Mouse (Mus musculus): ENCODE data around the gene Scamp1. TPM values are rescaled to one million over a fixed set of nuclear protein-coding genes. Genes with fewer than 3 reads are reported as not detected.
A peak's percentile ranks its signal among the peaks of the same experiment; 100 is the strongest.

Scamp1 gene
- polyA plus RNA-seq, 1 experiment = 15.8 TPM

- peaks cover 2% of the 10 kb centered on the region for H3K4me1 ChIP-seq (ENCODE audit: control insufficient read depth, insufficient read depth, low read length)
- H3K27ac ChIP-seq (ENCODE audit: control insufficient read depth, insufficient read depth, low read depth, low read length, poor library complexity) = 0 out of 2 replicates have a peak overlapping the region, but pooled peaks have one; percentile 5
- 30% methylated on average over 6 of the region's 6 CpGs for WGBS
- no peak for TF ChIP-seq CTCF (IDR thresholded peaks at IDR 0.05; ENCODE audit: control insufficient read depth, insufficient read depth, low read length)
- TF ChIP-seq POLR2A (IDR thresholded peaks at IDR 0.05; ENCODE audit: borderline replicate concordance, control insufficient read depth, low read depth, low read length) = no peak
- H3K4me3 ChIP-seq (replicated peaks; ENCODE audit: control insufficient read depth, low read depth, low read length) = peak overlapping the region; percentile 34
Measured at GRCm38 (mm10) chr13:94175379-94176050, 110.1 kb downstream of the Scamp1 start.

GRCm38 (mm10) chr13:94174577-94175279 is 110.9 kb downstream of the Scamp1 start:
- TF ChIP-seq CTCF (IDR thresholded peaks at IDR 0.05; ENCODE audit: control insufficient read depth, insufficient read depth, low read length) (no peak), POLR2A (IDR thresholded peaks at IDR 0.05; ENCODE audit: borderline replicate concordance, control insufficient read depth, low read depth, low read length) (no peak)

GRCm38 (mm10) chr13:94173633-94174576 is 111.8 kb downstream of the Scamp1 start:
- H3K27ac ChIP-seq (ENCODE audit: control insufficient read depth, insufficient read depth, low read depth, low read length, poor library complexity) = peak overlapping the region; percentile 28
- H3K4me1 ChIP-seq (ENCODE audit: control insufficient read depth, insufficient read depth, low read length) = peaks cover 2% of the 10 kb centered on the region
- WGBS = 1% methylated on average over 55 of the region's 55 CpGs
- no peak for TF ChIP-seq CTCF (IDR thresholded peaks at IDR 0.05; ENCODE audit: control insufficient read depth, insufficient read depth, low read length)
- H3K4me3 ChIP-seq (replicated peaks; ENCODE audit: control insufficient read depth, low read depth, low read length) = peak overlapping the region; percentile 78

More at GRCm38 (mm10) chr13:94174577-94175279, 110.9 kb downstream of the Scamp1 start:
- 5% methylated on average over 16 of the region's 16 CpGs for WGBS
- Histone ChIP-seq H3K4me1 (ENCODE audit: control insufficient read depth, insufficient read depth, low read length) (peaks cover 2% of the 10 kb centered on the region), H3K4me3 (replicated peaks; ENCODE audit: control insufficient read depth, low read depth, low read length) (peak overlapping the region; percentile 78), H3K27ac (ENCODE audit: control insufficient read depth, insufficient read depth, low read depth, low read length, poor library complexity) (0 out of 2 replicates have a peak overlapping the region, but pooled peaks have one; percentile 5)

- no peak overlapping the region for H3K4me3 ChIP-seq (replicated peaks; ENCODE audit: control insufficient read depth, low read depth, low read length)
- peaks cover 2% of the 10 kb centered on the region for H3K4me1 ChIP-seq (ENCODE audit: control insufficient read depth, insufficient read depth, low read length)
- WGBS = 79% methylated on average over 15 of the region's 15 CpGs
- H3K27ac ChIP-seq (ENCODE audit: control insufficient read depth, insufficient read depth, low read depth, low read length, poor library complexity) = no peak overlapping the region; the same call in 1 of the 2 replicates
- TF ChIP-seq POLR2A (IDR thresholded peaks at IDR 0.05; ENCODE audit: borderline replicate concordance, control insufficient read depth, low read depth, low read length) = no peak
- no peak for TF ChIP-seq CTCF (IDR thresholded peaks at IDR 0.05; ENCODE audit: control insufficient read depth, insufficient read depth, low read length)
Measured at GRCm38 (mm10) chr13:94172533-94173310, 112.9 kb downstream of the Scamp1 start.

GRCm38 (mm10) chr13:94171612-94172011 is 114.0 kb downstream of the Scamp1 start:
- 33% methylated on average over 5 of the region's 5 CpGs for WGBS
- Histone ChIP-seq H3K27ac (ENCODE audit: control insufficient read depth, insufficient read depth, low read depth, low read length, poor library complexity) (no peak overlapping the region), H3K4me1 (ENCODE audit: control insufficient read depth, insufficient read depth, low read length) (peaks cover 2% of the 10 kb centered on the region), H3K4me3 (replicated peaks; ENCODE audit: control insufficient read depth, low read depth, low read length) (no peak overlapping the region)
- no peak for TF ChIP-seq POLR2A (IDR thresholded peaks at IDR 0.05; ENCODE audit: borderline replicate concordance, control insufficient read depth, low read depth, low read length)
- TF ChIP-seq CTCF (IDR thresholded peaks at IDR 0.05; ENCODE audit: control insufficient read depth, insufficient read depth, low read length) = no peak

GRCm38 (mm10) chr13:94169325-94169916 is 116.2 kb downstream of the Scamp1 start:
- H3K4me3 ChIP-seq (replicated peaks; ENCODE audit: control insufficient read depth, low read depth, low read length) = no peak overlapping the region
- 47% methylated on average over 6 of the region's 6 CpGs for WGBS
- peaks cover 2% of the 10 kb centered on the region for H3K4me1 ChIP-seq (ENCODE audit: control insufficient read depth, insufficient read depth, low read length)
- no peak for TF ChIP-seq POLR2A (IDR thresholded peaks at IDR 0.05; ENCODE audit: borderline replicate concordance, control insufficient read depth, low read depth, low read length)
- TF ChIP-seq CTCF (IDR thresholded peaks at IDR 0.05; ENCODE audit: control insufficient read depth, insufficient read depth, low read length) = no peak
- H3K27ac ChIP-seq (ENCODE audit: control insufficient read depth, insufficient read depth, low read depth, low read length, poor library complexity) = no peak overlapping the region

- Histone ChIP-seq H3K4me1 (ENCODE audit: control insufficient read depth, insufficient read depth, low read length) (peaks cover 2% of the 10 kb centered on the region), H3K4me3 (replicated peaks; ENCODE audit: control insufficient read depth, low read depth, low read length) (no peak overlapping the region), H3K27ac (ENCODE audit: control insufficient read depth, insufficient read depth, low read depth, low read length, poor library complexity) (no peak overlapping the region)
- TF ChIP-seq CTCF (IDR thresholded peaks at IDR 0.05; ENCODE audit: control insufficient read depth, insufficient read depth, low read length) = no peak
- 86% methylated on average over 5 of the region's 5 CpGs for WGBS
Measured at GRCm38 (mm10) chr13:94168319-94168718, 117.3 kb downstream of the Scamp1 start.
